ENCODE assay signal across 8 mouse cellular contexts in genomic region chr12:29701731-29702316, GRCm38 (mm10).
DNase-seq lines count a peak whose midpoint lies in the region; ATAC-seq lines count a peak whose summit lies in the region.

No protein-coding gene starts in this region.

- DNase-seq in left cerebral cortex, postnatal 4 days = peak; percentile 27
- DNase-seq in left cerebral cortex, adult 8-10 months (ENCODE audit: low spot score in 2 of 2) = no peak
- DNase-seq in hindbrain, embryonic 11.5 days (ENCODE audit: low spot score) = peak; percentile 45
- DNase-seq in retina, embryonic 14.5 days (ENCODE audit: low spot score) = peak; percentile 76
- no peak for DNase-seq in right cerebral cortex, postnatal 10 days (ENCODE audit: low spot score in 2 of 2)
- DNase-seq in liver = no peak

- intact Hi-C loops in left cerebral cortex, postnatal 4 days (cut with DNase I) = no loop called here

- ATAC-seq in forebrain, embryonic 16.5 days = no peak
- 0 out of 2 replicates have a peak, but pooled peaks have one; percentile 28 for ATAC-seq in hindbrain, embryonic 11.5 days (ENCODE audit: low FRiP score)
- ATAC-seq in erythroblast, adult 5-6 weeks (replicated peaks; ENCODE audit: low FRiP score, poor library complexity, severe bottlenecking) = no peak

- H3K9me3 ChIP-seq in forebrain, embryonic 16.5 days (ENCODE audit: control insufficient read depth, low read length) = no peaks in the 10 kb centered on the region
- no peaks in the 10 kb centered on the region for H3K9me3 ChIP-seq in hindbrain, embryonic 11.5 days (ENCODE audit: control insufficient read depth, low read length)

- H3K4me3 ChIP-seq in forebrain, embryonic 16.5 days (replicated peaks; ENCODE audit: low read length) = no peak overlapping the region
- H3K4me3 ChIP-seq in hindbrain, embryonic 11.5 days (ENCODE audit: low read depth, low read length) = no peak overlapping the region

- H3K4me2 ChIP-seq in forebrain, embryonic 16.5 days (ENCODE audit: low read length) = no peak overlapping the region
- H3K4me2 ChIP-seq in hindbrain, embryonic 11.5 days (replicated peaks; ENCODE audit: low read depth, low read length) = no peak overlapping the region

- H3K27me3 ChIP-seq in forebrain, embryonic 16.5 days (replicated peaks; ENCODE audit: control insufficient read depth, insufficient read depth, low read length) = no peaks in the 10 kb centered on the region
- no peaks in the 10 kb centered on the region for H3K27me3 ChIP-seq in hindbrain, embryonic 11.5 days (ENCODE audit: control insufficient read depth, insufficient read depth, low read length)

- 0 out of 2 replicates have a peak overlapping the region, but pooled peaks have one; percentile 7 for H3K9ac ChIP-seq in forebrain, embryonic 16.5 days (replicated peaks; ENCODE audit: low read depth, low read length)
- H3K9ac ChIP-seq in hindbrain, embryonic 11.5 days (ENCODE audit: low read depth, low read length) = 0 out of 2 replicates have a peak overlapping the region, but pooled peaks have one; percentile 31

- no peaks in the 10 kb centered on the region for H3K36me3 ChIP-seq in forebrain, embryonic 16.5 days (ENCODE audit: control insufficient read depth, insufficient read depth)
- H3K36me3 ChIP-seq in hindbrain, embryonic 11.5 days (ENCODE audit: control insufficient read depth, insufficient read depth, low read length) = no peaks in the 10 kb centered on the region

- WGBS in forebrain, embryonic 16.5 days = 17% methylated on average over 6 of the region's 6 CpGs
- WGBS in hindbrain, embryonic 11.5 days = 8% methylated on average over 6 of the region's 6 CpGs

- H3K4me1 ChIP-seq in forebrain, embryonic 16.5 days (replicated peaks; ENCODE audit: control insufficient read depth, insufficient read depth, low read length) = peaks cover 58% of the 10 kb centered on the region
- H3K4me1 ChIP-seq in hindbrain, embryonic 11.5 days (replicated peaks; ENCODE audit: control insufficient read depth, insufficient read depth, low read length) = peaks cover 24% of the 10 kb centered on the region

- peak overlapping the region; percentile 65 for H3K27ac ChIP-seq in forebrain, embryonic 16.5 days (ENCODE audit: low read length)
- peak overlapping the region; percentile 74 for H3K27ac ChIP-seq in hindbrain, embryonic 11.5 days (ENCODE audit: low read depth, low read length)

Comparison
In these comparisons a context has a peak if more than half of its experiments do, and no peak if none do; other contexts are left out.
1. DNase-seq: peak in left cerebral cortex, postnatal 4 days (single experiment), hindbrain, embryonic 11.5 days (single experiment) and retina, embryonic 14.5 days (single experiment); none in left cerebral cortex, adult 8-10 months (0 of 2), right cerebral cortex, postnatal 10 days (0 of 2) and liver (single experiment).